Mouse (Mus musculus) kidney, adult 18-20 months (tissue): ENCODE measurements around the gene Olfr62.
A peak's percentile ranks its signal among the peaks of the same experiment; 100 is the strongest.

Source experiments
- DNase-seq: peaks from one replicate; pipeline ENCODE4 v3.0.0; 2021

The Olfr62 gene

GRCm38 (mm10) chr4:118658652-118659051, at the start of gene Olfr62:
Olfr62 (plus strand) TSS chr4:118658952.
- no peak for DNase-seq

GRCm38 (mm10) chr4:118609836-118610235, 48.9 kb upstream of the Olfr62 start:
- no peak for DNase-seq

GRCm38 (mm10) chr4:118612619-118613018, 46.1 kb upstream of the Olfr62 start:
- DNase-seq, result peak; percentile 32

- DNase-seq, result no peak
Observed at GRCm38 (mm10) chr4:118615412-118615811, 43.3 kb upstream of the Olfr62 start.

- DNase-seq, result peak; percentile 94
Observed at GRCm38 (mm10) chr4:118620279-118620966, 38.3 kb upstream of the Olfr62 start, which contains the start of the genes Cfap57 and Ebna1bp2. Cfap57 (minus strand) TSS chr4:118620777. Ebna1bp2 (plus strand) TSS chr4:118620799.

- no peak for DNase-seq
Observed at GRCm38 (mm10) chr4:118620967-118621320, 37.8 kb upstream of the Olfr62 start.

- no peak for DNase-seq
Observed at GRCm38 (mm10) chr4:118621781-118622180, 37.0 kb upstream of the Olfr62 start.

GRCm38 (mm10) chr4:118630261-118630660, 28.5 kb upstream of the Olfr62 start:
- DNase-seq, result no peak

GRCm38 (mm10) chr4:118642346-118643190, 16.2 kb upstream of the Olfr62 start:
- no peak for DNase-seq

GRCm38 (mm10) chr4:118645234-118645633, 13.5 kb upstream of the Olfr62 start:
- peak; percentile 56 for DNase-seq

GRCm38 (mm10) chr4:118687086-118687485, 28.3 kb downstream of the Olfr62 start:
- no peak for DNase-seq

GRCm38 (mm10) chr4:118692412-118692973, 33.7 kb downstream of the Olfr62 start, which contains the start of gene Olfr1342:
Olfr1342 (minus strand) TSS chr4:118692756.
- no peak for DNase-seq

GRCm38 (mm10) chr4:118693812-118694211, 35.1 kb downstream of the Olfr62 start:
- DNase-seq, result no peak

GRCm38 (mm10) chr4:118703223-118703622, 44.5 kb downstream of the Olfr62 start, which contains the start of gene Olfr1341:
Olfr1341 (plus strand) TSS chr4:118703523.
- no peak for DNase-seq

- no peak for DNase-seq
Observed at GRCm38 (mm10) chr4:118708086-118708485, 49.3 kb downstream of the Olfr62 start.

- no peak for DNase-seq
Observed at GRCm38 (mm10) chr4:118711656-118712055, 52.9 kb downstream of the Olfr62 start.
